In genomic region chr11:103240740-103241139, GRCm38 (mm10) we compare ENCODE assay signal across 16 mouse cellular contexts. TPM values are rescaled to one million over a fixed set of nuclear protein-coding genes. Genes with fewer than 3 reads are reported as not detected.
A peak's percentile ranks its signal among the peaks of the same experiment; 100 is the strongest.
DNase-seq lines count a peak whose midpoint lies in the region; ATAC-seq and TF ChIP-seq lines count a peak whose summit lies in the region.
"Had no signal": no experiment of that assay in that cellular context is flagged by ENCODE, and none has a peak within 500 bp of the region (broad histone marks: within the 10 kb centered on the region; RNA-seq: fewer than 3 reads in every experiment).

No protein-coding gene starts in this region.

- no peak overlapping the region for H3K4me2 ChIP-seq in heart, postnatal 0 days (ENCODE audit: low read depth, low read length)
- H3K4me2 ChIP-seq in intestine, embryonic 15.5 days (replicated peaks) = no peak overlapping the region
- H3K4me2 ChIP-seq in limb, embryonic 14.5 days (replicated peaks; ENCODE audit: low read depth, low read length, severe bottlenecking) = no peak overlapping the region
- H3K4me2 ChIP-seq: embryonic facial prominence, embryonic 15.5 days; hindbrain, embryonic 15.5 days had no signal

- H3K36me3 ChIP-seq in heart, postnatal 0 days (replicated peaks; ENCODE audit: control insufficient read depth, insufficient read depth, low read length) = peaks cover 17% of the 10 kb centered on the region
- H3K36me3 ChIP-seq in intestine, embryonic 15.5 days = peaks cover 12% of the 10 kb centered on the region
- H3K36me3 ChIP-seq in limb, embryonic 14.5 days (ENCODE audit: control insufficient read depth, insufficient read depth, low read length) = peaks cover 49% of the 10 kb centered on the region

- H3K27me3 ChIP-seq in heart, postnatal 0 days (ENCODE audit: control insufficient read depth, insufficient read depth, low read length) = no peaks in the 10 kb centered on the region
- H3K27me3 ChIP-seq in intestine, embryonic 15.5 days (replicated peaks) = no peaks in the 10 kb centered on the region
- no peaks in the 10 kb centered on the region for H3K27me3 ChIP-seq in limb, embryonic 14.5 days (ENCODE audit: control insufficient read depth, insufficient read depth, low read length)
- H3K27me3 ChIP-seq: embryonic facial prominence, embryonic 15.5 days; hindbrain, embryonic 15.5 days had no signal

- TF ChIP-seq CTCF in heart, postnatal 0 days (IDR thresholded peaks at IDR 0.05; ENCODE audit: low read depth) = no peak

- no peaks in the 10 kb centered on the region for H3K9me3 ChIP-seq in heart, postnatal 0 days (replicated peaks; ENCODE audit: control insufficient read depth, low read length)
- H3K9me3 ChIP-seq in intestine, embryonic 15.5 days = no peaks in the 10 kb centered on the region
- H3K9me3 ChIP-seq in limb, embryonic 14.5 days (ENCODE audit: control insufficient read depth, low read length) = no peaks in the 10 kb centered on the region
- H3K9me3 ChIP-seq: embryonic facial prominence, embryonic 15.5 days; hindbrain, embryonic 15.5 days had no signal

- 30% methylated on average over 7 of the region's 7 CpGs for WGBS in heart, postnatal 0 days
- 34% methylated on average over 7 of the region's 7 CpGs for whole genome bisulfite sequencing in intestine, embryonic 15.5 days
- 29% methylated on average over 7 of the region's 7 CpGs for WGBS in limb, embryonic 14.5 days

- no peak for TF ChIP-seq POLR2A in limb, embryonic 14.5 days (IDR thresholded peaks at IDR 0.05; ENCODE audit: borderline replicate concordance, extremely low read depth, insufficient read depth, insufficient read length)

- intact Hi-C loops in heart, postnatal 25 days (cut with DNase I) = no loop called here

- H3K4me1 ChIP-seq in heart, postnatal 0 days (ENCODE audit: control insufficient read depth, insufficient read depth) = peaks cover 23% of the 10 kb centered on the region
- peaks cover 14% of the 10 kb centered on the region for H3K4me1 ChIP-seq in intestine, embryonic 15.5 days (replicated peaks)
- peaks cover 16% of the 10 kb centered on the region for H3K4me1 ChIP-seq in limb, embryonic 14.5 days (ENCODE audit: control insufficient read depth, insufficient read depth, low read length)

- 0 out of 2 replicates have a peak overlapping the region, but pooled peaks have one; percentile 39 for H3K27ac ChIP-seq in heart, postnatal 0 days (ENCODE audit: low read depth)
- no peak overlapping the region for H3K27ac ChIP-seq in intestine, embryonic 15.5 days
- H3K27ac ChIP-seq in limb, embryonic 14.5 days (replicated peaks; ENCODE audit: low read depth, low read length) = 0 out of 2 replicates have a peak overlapping the region, but pooled peaks have one; percentile 13
- H3K27ac ChIP-seq: embryonic facial prominence, embryonic 15.5 days; hindbrain, embryonic 15.5 days had no signal

- no peak for ATAC-seq in heart, postnatal 0 days (ENCODE audit: insufficient read depth, low read depth)
- peak; percentile 66 for ATAC-seq in intestine, embryonic 15.5 days
- ATAC-seq in limb, embryonic 14.5 days (ENCODE audit: low FRiP score, low read depth) = no peak
- ATAC-seq in granulocyte monocyte progenitor cell, adult 5-6 weeks (replicated peaks; ENCODE audit: poor library complexity, severe bottlenecking) = no peak

- no peak overlapping the region for H3K4me3 ChIP-seq in heart, postnatal 0 days (ENCODE audit: low read depth, low read length)
- no peak overlapping the region for H3K4me3 ChIP-seq in intestine, embryonic 15.5 days (replicated peaks)
- no peak overlapping the region for H3K4me3 ChIP-seq in limb, embryonic 14.5 days (replicated peaks; ENCODE audit: low read length)
- H3K4me3 ChIP-seq: embryonic facial prominence, embryonic 15.5 days; hindbrain, embryonic 15.5 days had no signal

- H3K9ac ChIP-seq in heart, postnatal 0 days (replicated peaks; ENCODE audit: low read depth, low read length) = no peak overlapping the region
- no peak overlapping the region for H3K9ac ChIP-seq in intestine, embryonic 15.5 days
- 0 out of 2 replicates have a peak overlapping the region, but pooled peaks have one; percentile 12 for H3K9ac ChIP-seq in limb, embryonic 14.5 days (ENCODE audit: low read depth, low read length, severe bottlenecking)
- H3K9ac ChIP-seq: embryonic facial prominence, embryonic 15.5 days; hindbrain, embryonic 15.5 days had no signal

- peak; percentile 52 to 74 for DNase-seq in adrenal gland, adult (ENCODE audit: inconsistent age in 2 of 2, low spot score in 1 of 2)
- DNase-seq in adrenal gland, postnatal 4 days (ENCODE audit: low spot score in 2 of 2) = no peak
- no peak for DNase-seq in heart, postnatal 0 days (ENCODE audit: low spot score)
- no peak for DNase-seq in heart, postnatal 25 days (ENCODE audit: low spot score)
- DNase-seq in limb, embryonic 14.5 days (ENCODE audit: low spot score) = peak; percentile 63
- no peak for DNase-seq in left cerebral cortex, adult 8-10 months (ENCODE audit: low spot score in 2 of 2)
- DNase-seq: cerebellum, adult 11 months; layer of hippocampus, postnatal 36 days; right cerebral cortex, postnatal 4 days; thymus, adult 2 months had no signal

- no peak for TF ChIP-seq EP300 in heart, postnatal 0 days (IDR thresholded peaks at IDR 0.05; ENCODE audit: low read depth)

RNA-seq across cellular contexts. Expression of gene Spata32, which starts 22.5 kb away (rescaled TPM):
- total RNA-seq in adrenal gland, postnatal 4 days (2021) = not detected
- not detected in 2 replicates for total RNA-seq in heart, postnatal 0 days (2014; rRNA removed; ENCODE audit: low replicate concordance)
- polyA plus RNA-seq in heart, postnatal 0 days (2015; fragmentation: Nextera tagmentation; extraction: Ambion mirVana) = not detected in 2 replicates
- total RNA-seq in heart, postnatal 25 days (2021) = not detected
- polyA plus RNA-seq in intestine, embryonic 15.5 days (2015; fragmentation: Nextera tagmentation; extraction: Ambion mirVana) = not detected in 2 replicates
- polyA plus RNA-seq in limb, embryonic 14.5 days (2012; rRNA removed) = not detected in 2 replicates
- not detected in 2 replicates for polyA plus RNA-seq in limb, embryonic 14.5 days (2014; fragmentation: Nextera tagmentation; extraction: Ambion mirVana)
- 1.4 TPM in 1 of 2 replicates, not detected in the other for total RNA-seq in granulocyte monocyte progenitor cell, adult 5-6 weeks (2014; fragmentation: Nextera tagmentation)
- total RNA-seq in granulocyte monocyte progenitor cell, adult 5-6 weeks (2017) = not detected in 2 replicates
- 1 to 10 TPM in 3 of 4 experiments, under 1 TPM in 1; 0.67 to 2.3 (median 1.5) TPM for total RNA-seq in left cerebral cortex, adult 8-10 months (2022)
- polyA plus RNA-seq: embryonic facial prominence, embryonic 15.5 days; liver, embryonic 16.5 days; thymus, adult 2 months had no signal

RNA-seq across cellular contexts. Expression of gene Map3k14, which starts 26.5 kb away (rescaled TPM):
- total RNA-seq in adrenal gland, postnatal 4 days (2021) = 1 to 10 TPM; 6.9 to 8.0 TPM
- total RNA-seq in heart, postnatal 0 days (2014; rRNA removed; ENCODE audit: low replicate concordance) = 4.4 and 9.4 TPM in 2 replicates
- 1.3 and 1.4 TPM in 2 replicates for polyA plus RNA-seq in heart, postnatal 0 days (2015; fragmentation: Nextera tagmentation; extraction: Ambion mirVana)
- 1 to 10 TPM; 2.7 to 2.9 TPM for total RNA-seq in heart, postnatal 25 days (2021)
- polyA plus RNA-seq in intestine, embryonic 15.5 days (2015; fragmentation: Nextera tagmentation; extraction: Ambion mirVana) = 2.9 and 3.6 TPM in 2 replicates
- polyA plus RNA-seq in limb, embryonic 14.5 days (2012; rRNA removed) = 10.0 and 11.6 TPM in 2 replicates
- polyA plus RNA-seq in limb, embryonic 14.5 days (2014; fragmentation: Nextera tagmentation; extraction: Ambion mirVana) = 4.0 and 4.6 TPM in 2 replicates
- total RNA-seq in granulocyte monocyte progenitor cell, adult 5-6 weeks (2014; fragmentation: Nextera tagmentation) = 10.9 and 16.7 TPM in 2 replicates
- total RNA-seq in granulocyte monocyte progenitor cell, adult 5-6 weeks (2017) = 5.2 and 9.6 TPM in 2 replicates
- total RNA-seq in left cerebral cortex, adult 8-10 months (2022) = 1 to 10 TPM; 3.1 to 6.5 (median 5.0) TPM

RNA-seq across cellular contexts. Expression of gene 1700023F06Rik, which starts 32.4 kb away (rescaled TPM):
- under 1 TPM; 0.45 to 0.70 TPM for total RNA-seq in adrenal gland, postnatal 4 days (2021)
- not detected in 2 replicates for total RNA-seq in heart, postnatal 0 days (2014; rRNA removed; ENCODE audit: low replicate concordance)
- 0.10 TPM in 1 of 2 replicates, not detected in the other for polyA plus RNA-seq in heart, postnatal 0 days (2015; fragmentation: Nextera tagmentation; extraction: Ambion mirVana)
- total RNA-seq in heart, postnatal 25 days (2021) = not detected
- polyA plus RNA-seq in intestine, embryonic 15.5 days (2015; fragmentation: Nextera tagmentation; extraction: Ambion mirVana) = 0.73 and 1.0 TPM in 2 replicates
- 0.56 and 0.57 TPM in 2 replicates for polyA plus RNA-seq in limb, embryonic 14.5 days (2012; rRNA removed)
- polyA plus RNA-seq in limb, embryonic 14.5 days (2014; fragmentation: Nextera tagmentation; extraction: Ambion mirVana) = 0.88 and 1.5 TPM in 2 replicates
- total RNA-seq in granulocyte monocyte progenitor cell, adult 5-6 weeks (2014; fragmentation: Nextera tagmentation) = not detected in 2 replicates
- not detected in 2 replicates for total RNA-seq in granulocyte monocyte progenitor cell, adult 5-6 weeks (2017)
- 1 to 10 TPM; 1.7 to 2.8 (median 2.3) TPM for total RNA-seq in left cerebral cortex, adult 8-10 months (2022)
- total RNA-seq: midbrain, postnatal 0 days had no signal
- polyA plus RNA-seq: liver, embryonic 16.5 days had no signal

Comparison
In these comparisons a context has a peak if more than half of its experiments do, and no peak if none do; other contexts are left out.
1. DNase-seq: peak in adrenal gland, adult (2 of 2) and limb, embryonic 14.5 days (single experiment); none in adrenal gland, postnatal 4 days (0 of 2), heart, postnatal 0 days (single experiment), heart, postnatal 25 days (single experiment) and left cerebral cortex, adult 8-10 months (0 of 2).